Mouse (Mus musculus) Patski (cell line): Measurements from ENCODE around the gene Zbtb21. TPM values are rescaled to one million over a fixed set of nuclear protein-coding genes. Genes with fewer than 3 reads are reported as not detected.

ENCODE experiments used
- ATAC-seq: fragments of 100-300 bp; one replicate; pipeline ENCODE4 v1.8.0; 2021
- CTCF ChIA-PET: fragments of 350-600 bp; sonication (Branson Sonifier 250); formaldehyde crosslinking; loops from one replicate; lab custom pipeline; 2022; ENCODE audit warnings: inconsistent platforms; lab: Charles Lee
- POLR2A ChIA-PET: fragments of 350-600 bp; sonication (Branson Sonifier 250); formaldehyde crosslinking; loops from one replicate; lab custom pipeline; 2022; ENCODE audit warnings: antibody characterized with exemption, inconsistent platforms; lab: Charles Lee
- DNase-seq: peaks from one replicate; pipeline ENCODE4 v3.0.0-alpha.2; 2011; ENCODE audit warnings: low read depth, low spot score
- H3K27me3 ChIP-seq: fragments of 371-371 bp; one replicate; pipeline ENCODE4 v1.5.1; 2021
- CTCF ChIP-seq: fragments of 100-300 bp; IDR thresholded peaks from one replicate; pipeline ENCODE4 v1.5.1; 2021
- in situ Hi-C: fragments of 300-500 bp; cut with MboI; formaldehyde crosslinking; loops from 3 replicates; pipeline ENCODE4 v1.11.1; 2018; ENCODE audit warnings: low pct_unique_long_range_greater_than_20kb, mixed read lengths
- polyA plus RNA-seq: library from polyadenylated mRNA; unstranded; gene quantifications from one replicate; pipeline ENCODE4 v1.2.3, GENCODE M21; 2021

The Zbtb21 gene
- polyA plus RNA-seq, 1 experiment from 2014 or later = 23.0 TPM

GRCm38 (mm10) chr16:97922779-97923126 lies 39.7 kb downstream of the Zbtb21 start:
- ChIA-PET CTCF (interaction anchor here (1.2 to 1.7 kb wide), 3 partner anchors 11 to 35 kb away, joined by 3 to 5 read pairs (median 3); no protein-coding TSS in a partner anchor), POLR2A (interaction anchor here (0.6 kb wide), 1 partner anchor 74 kb away, joined by 4 read pairs; no protein-coding TSS in a partner anchor)
- in situ Hi-C loops = loop anchor here (5.0 kb wide), 1 partner anchor 35 kb away; no protein-coding TSS in a partner anchor
- no peaks in the 10 kb centered on the region for H3K27me3 ChIP-seq
- no peak for TF ChIP-seq CTCF
- DNase-seq (no peak), ATAC-seq (peak; percentile 46)

- CTCF ChIA-PET = interaction anchor here (1.5 to 1.7 kb wide), 2 partner anchors 11 to 36 kb away, joined by 3 to 5 read pairs; no protein-coding TSS in a partner anchor
- peak; percentile 93 for ATAC-seq
- peak; percentile 30 for DNase-seq
- H3K27me3 ChIP-seq = no peaks in the 10 kb centered on the region
- in situ Hi-C loops = loop anchor here (5.0 kb wide), 1 partner anchor 35 kb away; no protein-coding TSS in a partner anchor
- POLR2A ChIA-PET = interaction anchor here (0.6 to 0.9 kb wide), 2 partner anchors 41 to 74 kb away, joined by 4 read pairs; no protein-coding TSS in a partner anchor
- no peak for TF ChIP-seq CTCF
Observed at GRCm38 (mm10) chr16:97921961-97922778, 40.3 kb downstream of the Zbtb21 start.

GRCm38 (mm10) chr16:97920621-97921020 lies 41.8 kb downstream of the Zbtb21 start:
- in situ Hi-C loops = loop anchor here (5.0 kb wide), 1 partner anchor 37 kb away; no protein-coding TSS in a partner anchor
- CTCF ChIA-PET = no interaction called here
- ATAC-seq (no peak), DNase-seq (no peak)
- no peaks in the 10 kb centered on the region for H3K27me3 ChIP-seq
- no peak for TF ChIP-seq CTCF
- POLR2A ChIA-PET = no interaction called here

- DNase-seq (no peak), ATAC-seq (no peak)
- in situ Hi-C loops = loop anchor here (5.0 kb wide), 1 partner anchor 38 kb away; no protein-coding TSS in a partner anchor
- no peaks in the 10 kb centered on the region for H3K27me3 ChIP-seq
- POLR2A ChIA-PET = no interaction called here
- CTCF ChIA-PET = no interaction called here
- no peak for TF ChIP-seq CTCF
Observed at GRCm38 (mm10) chr16:97919793-97920192, 42.6 kb downstream of the Zbtb21 start.

- DNase-seq (no peak), ATAC-seq (no peak)
- ChIA-PET POLR2A (interaction anchor here (0.7 kb wide), 1 partner anchor 15 kb away, joined by 3 read pairs; no protein-coding TSS in a partner anchor), CTCF (interaction anchor here (1.0 to 1.3 kb wide), 2 partner anchors 22 to 47 kb away, joined by 3 to 4 read pairs; no protein-coding TSS in a partner anchor)
- H3K27me3 ChIP-seq = no peaks in the 10 kb centered on the region
- in situ Hi-C loops = no loop called here
- TF ChIP-seq CTCF = no peak
Observed at GRCm38 (mm10) chr16:97912873-97913272, 49.5 kb downstream of the Zbtb21 start.

- ATAC-seq (no peak), DNase-seq (no peak)
- ChIA-PET POLR2A (no interaction called here), CTCF (no interaction called here)
- TF ChIP-seq CTCF = no peak
- in situ Hi-C loops = no loop called here
- H3K27me3 ChIP-seq = no peaks in the 10 kb centered on the region
Observed at GRCm38 (mm10) chr16:97909356-97909755, 53.1 kb downstream of the Zbtb21 start.

GRCm38 (mm10) chr16:97907496-97907895 lies 54.9 kb downstream of the Zbtb21 start:
- H3K27me3 ChIP-seq = no peaks in the 10 kb centered on the region
- TF ChIP-seq CTCF = no peak
- ATAC-seq (no peak), DNase-seq (no peak)
- in situ Hi-C loops = no loop called here
- CTCF ChIA-PET = no interaction called here
- POLR2A ChIA-PET = no interaction called here

- in situ Hi-C loops = no loop called here
- H3K27me3 ChIP-seq = no peaks in the 10 kb centered on the region
- DNase-seq (no peak), ATAC-seq (no peak)
- CTCF ChIA-PET = no interaction called here
- no peak for TF ChIP-seq CTCF
- POLR2A ChIA-PET = no interaction called here
Observed at GRCm38 (mm10) chr16:97906337-97906736, 56.1 kb downstream of the Zbtb21 start.

GRCm38 (mm10) chr16:97905449-97905991 lies 56.9 kb downstream of the Zbtb21 start:
- CTCF ChIA-PET = interaction anchor here (1.4 kb wide), 1 partner anchor 11 kb away, joined by 3 read pairs; no protein-coding TSS in a partner anchor
- no peak for DNase-seq
- in situ Hi-C loops = no loop called here

GRCm38 (mm10) chr16:97904035-97904434 lies 58.4 kb downstream of the Zbtb21 start:
- TF ChIP-seq CTCF = no peak
- ATAC-seq = no peak
- POLR2A ChIA-PET = no interaction called here

More at GRCm38 (mm10) chr16:97905449-97905991, 56.9 kb downstream of the Zbtb21 start:
- TF ChIP-seq CTCF = no peak
- H3K27me3 ChIP-seq = no peaks in the 10 kb centered on the region
- ATAC-seq = no peak
- POLR2A ChIA-PET = no interaction called here

More at GRCm38 (mm10) chr16:97904035-97904434, 58.4 kb downstream of the Zbtb21 start:
- CTCF ChIA-PET = no interaction called here
- no peak for DNase-seq
- no peaks in the 10 kb centered on the region for H3K27me3 ChIP-seq
- in situ Hi-C loops = no loop called here
